Mouse (Mus musculus) cerebellum, adult 9-11 months (tissue): ENCODE results near the gene Abhd2.

Source experiments
- DNase-seq: peaks from one replicate; pipeline ENCODE4 v3.0.0; 2022

Gene Abhd2

DNA sequence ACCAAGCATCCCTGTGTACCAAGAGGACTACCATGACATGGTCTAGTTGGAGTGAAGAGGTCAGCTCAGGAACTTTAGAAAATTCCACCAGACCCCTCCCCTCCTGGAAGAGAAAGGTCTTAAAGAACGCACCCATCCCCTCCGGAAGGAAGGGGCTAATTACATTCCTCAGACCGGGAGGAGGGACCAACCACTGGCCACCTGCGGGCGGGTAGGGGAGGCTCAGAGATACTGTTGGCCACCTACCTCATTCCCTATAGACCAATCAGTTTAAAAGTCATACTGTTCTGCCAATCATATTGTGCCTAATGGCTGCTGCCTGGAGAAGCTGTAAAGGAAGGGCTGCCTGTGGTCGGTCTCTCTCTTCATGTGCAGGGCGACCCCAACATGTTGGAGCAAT lies 115.0 kb downstream of the Abhd2 start:
- DNase-seq, result no peak

DNA sequence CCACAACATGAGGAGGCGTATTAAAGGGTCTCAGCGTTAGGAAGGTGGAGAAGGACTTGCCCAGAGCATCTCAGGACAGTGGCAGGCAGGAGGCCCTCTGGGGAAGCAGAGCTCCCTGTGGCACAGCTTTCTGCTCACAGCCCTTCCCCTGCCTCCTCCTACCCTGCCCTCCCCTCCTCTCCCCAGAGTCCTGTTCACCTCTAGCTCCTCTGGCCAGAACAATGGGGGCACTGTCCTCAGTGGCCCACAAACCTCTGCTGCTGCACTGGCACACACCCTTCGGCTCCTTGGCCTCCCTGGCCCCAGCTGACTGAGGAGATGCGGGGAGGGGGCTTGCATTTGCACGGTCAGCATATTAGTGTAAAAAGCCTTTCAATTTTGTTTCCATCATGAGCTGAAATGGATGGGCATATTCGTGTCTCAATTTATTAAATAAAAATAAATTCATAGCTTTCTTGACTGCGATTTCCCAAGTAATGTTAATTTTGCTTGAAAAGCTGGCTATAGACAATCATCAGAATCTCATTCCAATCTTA lies 115.7 kb downstream of the Abhd2 start:
- no peak for DNase-seq

DNA sequence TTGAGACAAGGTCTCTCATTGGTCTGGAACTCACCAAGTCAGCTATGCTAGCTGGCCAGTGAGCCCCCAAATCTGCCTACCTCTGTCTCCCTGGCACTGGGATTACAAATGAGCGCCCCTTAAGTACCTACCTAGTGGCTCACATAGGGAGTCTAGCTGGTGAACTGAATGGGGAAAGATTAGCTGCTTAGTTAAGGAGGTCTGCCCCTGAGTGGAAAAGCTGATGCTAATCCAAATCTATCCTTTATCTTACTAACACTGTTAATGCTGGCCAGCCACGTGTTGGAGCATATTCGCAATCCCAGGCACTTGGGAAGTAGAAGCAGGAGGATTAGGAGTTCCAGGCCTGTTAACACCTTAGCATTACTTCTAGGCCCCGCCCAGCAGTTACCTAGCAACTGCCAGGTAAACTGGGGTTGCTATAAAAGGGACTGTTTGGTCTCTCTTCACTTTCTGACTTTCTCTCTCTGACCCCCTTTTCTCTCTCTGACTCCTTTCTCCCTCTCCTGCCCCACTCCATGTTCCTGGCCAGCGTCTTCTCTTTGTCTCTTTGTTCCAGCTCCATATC lies 117.2 kb downstream of the Abhd2 start:
- no peak for DNase-seq

DNA sequence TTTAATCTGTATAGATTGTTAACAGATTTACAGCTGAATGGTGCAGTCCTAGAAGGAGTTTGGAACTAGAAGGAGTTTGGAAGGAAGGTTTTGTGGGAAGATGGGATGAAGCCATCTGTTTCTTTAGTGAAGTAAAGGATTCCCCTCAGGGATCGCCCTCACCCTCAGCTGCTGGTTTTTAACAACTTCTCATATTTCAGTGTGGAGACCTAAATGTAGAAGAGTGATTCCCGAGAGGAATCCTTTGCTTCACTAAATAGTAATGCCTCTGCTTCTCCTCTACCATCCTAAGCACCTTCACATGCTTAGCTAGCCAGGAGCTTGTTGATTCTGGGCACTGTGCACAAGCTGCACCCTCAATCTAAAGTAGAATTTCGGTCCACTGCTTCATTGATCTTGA lies 118.5 kb downstream of the Abhd2 start:
- no peak for DNase-seq

DNA sequence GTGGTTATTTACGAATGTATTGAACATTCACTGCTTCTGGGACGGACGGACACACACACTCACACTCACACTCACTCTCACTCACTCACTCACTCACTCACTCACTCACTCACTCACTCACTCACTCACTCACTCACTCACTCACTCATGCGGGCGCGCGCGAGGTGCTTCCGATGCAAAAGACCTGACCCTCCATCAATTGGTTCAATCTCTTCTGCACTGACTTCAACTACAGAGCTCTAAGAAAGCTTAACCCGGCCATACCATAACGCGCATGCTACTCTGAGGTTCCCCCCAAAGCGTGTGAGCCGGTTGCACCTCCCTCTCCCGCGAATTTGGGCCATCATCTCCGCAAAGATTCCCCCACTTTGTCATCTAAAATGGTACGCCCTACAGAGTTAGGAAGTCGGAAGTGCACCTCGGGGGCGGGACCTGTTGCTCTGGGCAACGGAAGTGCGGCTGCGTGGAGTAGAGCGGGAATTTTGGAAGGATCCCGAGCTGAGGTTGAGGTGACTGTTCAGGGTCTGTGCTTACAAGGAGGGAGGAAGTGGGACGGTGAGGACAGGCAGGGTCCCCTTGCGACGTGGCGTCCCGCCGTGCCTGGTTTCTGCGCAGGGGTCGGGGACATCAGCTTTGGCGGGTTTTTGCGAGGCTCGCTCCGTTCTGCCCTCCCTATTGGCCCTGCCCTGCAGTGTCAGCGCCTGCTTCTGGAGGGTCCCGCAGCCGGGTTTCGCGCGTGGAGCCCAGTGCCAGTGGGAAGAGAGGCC lies 119.1 kb downstream of the Abhd2 start, which contains the start of gene Fanci:
Fanci (plus strand) TSS at position 47 of the 767 bp plus-strand sequence.
- DNase-seq, result peak; percentile 92

DNA sequence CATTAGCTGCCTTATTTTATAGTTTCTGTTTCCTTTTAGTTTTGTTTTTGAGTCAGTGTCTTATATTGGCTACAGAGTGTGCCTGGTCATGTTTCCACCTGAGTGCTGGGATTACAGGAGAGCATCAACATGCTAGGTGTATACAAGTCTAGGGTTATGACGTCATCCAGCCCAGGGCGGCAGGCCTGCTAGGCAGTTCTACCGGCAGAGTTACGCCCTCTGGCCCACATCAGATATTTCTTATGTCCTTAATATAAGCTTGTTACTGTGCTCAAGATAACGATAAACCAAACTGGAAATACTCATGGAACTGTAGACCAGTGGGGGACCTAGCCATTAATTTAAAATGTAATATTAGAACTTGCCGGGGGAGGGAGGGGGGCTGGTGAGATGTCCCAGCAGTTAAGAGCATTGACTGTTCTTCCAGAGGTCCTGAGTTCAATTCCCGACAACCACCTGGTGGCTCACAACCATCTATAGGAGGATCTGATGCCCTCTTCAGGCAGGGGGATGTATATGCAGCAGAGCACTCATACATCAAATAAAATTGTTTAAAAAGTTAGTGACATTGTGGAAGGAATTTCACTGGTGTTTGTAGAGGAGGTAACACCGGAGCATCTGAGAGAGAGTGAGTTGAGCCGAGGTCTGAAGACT lies 120.0 kb downstream of the Abhd2 start:
- no peak for DNase-seq

DNA sequence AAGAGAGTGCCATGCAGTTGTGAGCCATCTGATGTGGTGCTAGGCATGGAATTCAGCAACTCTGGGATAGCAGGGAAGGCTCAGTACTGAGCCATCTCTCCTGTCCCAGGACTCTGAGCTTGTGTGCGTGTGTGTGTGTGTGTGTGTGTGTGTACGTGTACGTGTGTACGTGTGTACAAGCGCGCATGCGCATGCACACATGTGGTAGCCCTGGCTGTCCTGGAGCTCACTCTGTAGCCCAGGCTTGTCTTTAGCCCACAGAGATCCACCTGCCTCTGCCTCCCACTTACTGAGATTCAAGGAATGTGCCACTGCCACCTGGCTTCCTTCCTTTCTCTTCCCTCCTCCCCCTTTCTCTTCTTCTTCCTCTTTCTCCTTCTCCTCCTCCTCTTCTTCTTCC lies 120.9 kb downstream of the Abhd2 start:
- no peak for DNase-seq

DNA sequence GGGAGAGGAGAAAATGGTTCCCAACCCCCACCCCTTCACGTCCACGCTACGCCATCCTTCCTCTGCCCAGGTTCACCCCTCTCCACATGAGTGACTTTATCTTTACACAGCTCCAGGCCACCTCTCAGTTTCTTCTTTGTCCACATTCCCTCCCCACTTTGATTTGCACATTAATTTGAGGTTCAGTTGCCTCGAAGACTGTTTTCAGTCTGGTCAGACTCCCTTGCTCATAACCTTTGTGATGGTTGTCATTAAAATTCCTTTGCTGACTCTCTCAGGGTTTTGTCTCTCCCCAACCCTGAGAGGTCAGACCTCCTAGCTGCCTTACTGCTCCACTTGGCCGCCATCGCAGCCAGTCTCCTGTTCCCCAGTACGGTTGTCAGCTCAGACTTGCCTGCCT lies 121.7 kb downstream of the Abhd2 start:
- DNase-seq, result no peak

DNA sequence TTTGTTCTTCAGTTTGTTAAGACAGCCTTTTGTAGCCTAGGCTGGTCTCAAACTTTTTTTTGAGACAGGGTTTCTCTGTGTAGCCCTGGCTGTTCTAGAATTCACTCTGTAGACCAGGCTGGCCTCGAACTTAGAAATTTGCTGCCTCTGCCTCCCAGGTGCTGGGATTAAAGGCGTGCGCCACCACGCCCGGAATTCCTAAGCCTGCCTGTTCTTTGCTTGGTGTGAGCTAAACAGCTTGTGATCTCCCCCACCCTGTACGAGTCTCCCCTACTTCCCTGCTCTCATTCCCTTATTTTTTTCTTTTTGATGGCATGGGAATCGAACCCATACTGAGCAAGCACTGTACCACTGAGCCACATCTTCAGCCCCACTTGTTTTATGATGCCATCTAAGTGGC lies 122.2 kb downstream of the Abhd2 start:
- DNase-seq, result no peak

DNA sequence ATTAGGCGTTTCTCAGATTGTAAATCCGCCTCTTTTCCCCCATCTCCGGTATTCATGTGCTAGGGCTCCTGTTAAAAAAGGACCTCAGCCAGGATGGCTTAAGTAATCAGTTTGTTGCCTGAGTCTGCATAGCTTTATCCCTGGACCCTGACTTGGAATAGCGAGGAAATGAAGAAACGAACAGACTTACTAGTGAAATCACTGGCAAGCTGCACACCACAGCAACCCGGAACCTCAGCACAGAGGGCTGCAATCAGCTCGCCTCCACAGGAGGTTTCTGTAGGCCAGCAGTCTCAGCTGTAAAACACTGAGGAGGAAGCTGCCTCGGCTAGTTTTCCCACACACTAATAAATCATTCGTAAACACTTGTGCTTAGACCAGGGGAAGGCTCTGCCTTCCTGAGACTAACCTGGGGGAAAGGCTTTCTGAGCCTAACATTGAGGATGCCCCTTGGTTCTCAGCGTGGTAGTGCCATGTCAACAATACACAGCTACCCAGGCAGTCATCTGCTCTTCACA lies 124.5 kb downstream of the Abhd2 start:
- DNase-seq, result no peak

DNA sequence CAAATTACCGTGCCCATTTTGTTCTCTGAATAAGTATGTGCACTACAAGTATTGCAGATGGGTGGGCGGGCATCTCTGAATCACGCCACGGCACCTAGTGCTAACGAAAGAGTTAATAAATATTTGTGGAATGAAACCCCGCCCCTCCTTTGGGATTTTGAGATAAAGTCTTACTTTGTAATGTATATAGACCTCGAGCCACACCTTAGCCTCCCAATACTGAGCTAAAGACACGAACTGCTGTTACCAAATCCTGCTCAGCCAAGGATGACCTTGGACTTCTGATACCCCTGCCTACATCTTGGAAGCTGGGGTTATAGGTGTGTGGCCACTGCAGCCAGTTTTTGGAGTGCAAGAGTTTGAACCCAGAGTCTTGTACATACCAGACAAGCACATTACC lies 125.4 kb downstream of the Abhd2 start:
- DNase-seq, result no peak

DNA sequence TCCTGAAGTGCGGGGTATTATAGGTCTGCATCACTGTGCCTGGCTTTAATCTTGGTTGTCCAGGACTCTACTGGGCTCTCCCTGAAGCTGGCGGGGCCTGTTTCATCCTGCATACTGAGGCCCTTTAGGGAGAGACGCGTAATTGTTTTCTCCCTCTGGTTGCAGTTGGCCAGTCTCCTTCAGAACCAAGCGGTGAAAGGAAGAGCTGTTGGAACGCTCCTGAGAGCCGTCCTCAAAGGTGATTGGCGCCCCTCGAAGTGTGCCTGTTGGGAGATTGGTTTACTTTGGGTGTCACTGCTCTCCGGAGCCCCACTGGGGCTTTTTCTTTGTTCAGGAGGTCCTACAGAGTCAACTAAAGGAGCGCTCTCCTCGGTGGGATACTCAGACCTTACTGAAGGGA lies 126.0 kb downstream of the Abhd2 start:
- DNase-seq, result no peak

DNA sequence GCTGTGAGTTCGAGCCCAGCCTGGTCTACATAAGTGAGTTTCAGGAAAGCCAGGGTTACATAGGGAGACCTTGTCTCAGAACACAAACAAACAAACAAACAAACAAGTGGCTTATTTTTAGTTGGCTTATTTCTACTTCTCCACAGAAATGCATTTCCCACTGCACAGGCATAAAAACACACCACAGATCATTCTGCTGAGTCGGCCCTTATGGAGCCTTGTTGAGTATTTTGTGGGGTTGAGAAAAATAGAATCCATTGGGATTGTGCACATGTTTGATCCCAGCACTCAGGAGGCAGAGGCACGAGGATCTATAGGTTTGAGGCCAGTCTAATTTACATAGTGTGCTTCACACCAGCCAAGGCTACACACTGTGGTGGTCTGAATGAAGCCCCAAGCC lies 127.3 kb downstream of the Abhd2 start:
- DNase-seq, result no peak

DNA sequence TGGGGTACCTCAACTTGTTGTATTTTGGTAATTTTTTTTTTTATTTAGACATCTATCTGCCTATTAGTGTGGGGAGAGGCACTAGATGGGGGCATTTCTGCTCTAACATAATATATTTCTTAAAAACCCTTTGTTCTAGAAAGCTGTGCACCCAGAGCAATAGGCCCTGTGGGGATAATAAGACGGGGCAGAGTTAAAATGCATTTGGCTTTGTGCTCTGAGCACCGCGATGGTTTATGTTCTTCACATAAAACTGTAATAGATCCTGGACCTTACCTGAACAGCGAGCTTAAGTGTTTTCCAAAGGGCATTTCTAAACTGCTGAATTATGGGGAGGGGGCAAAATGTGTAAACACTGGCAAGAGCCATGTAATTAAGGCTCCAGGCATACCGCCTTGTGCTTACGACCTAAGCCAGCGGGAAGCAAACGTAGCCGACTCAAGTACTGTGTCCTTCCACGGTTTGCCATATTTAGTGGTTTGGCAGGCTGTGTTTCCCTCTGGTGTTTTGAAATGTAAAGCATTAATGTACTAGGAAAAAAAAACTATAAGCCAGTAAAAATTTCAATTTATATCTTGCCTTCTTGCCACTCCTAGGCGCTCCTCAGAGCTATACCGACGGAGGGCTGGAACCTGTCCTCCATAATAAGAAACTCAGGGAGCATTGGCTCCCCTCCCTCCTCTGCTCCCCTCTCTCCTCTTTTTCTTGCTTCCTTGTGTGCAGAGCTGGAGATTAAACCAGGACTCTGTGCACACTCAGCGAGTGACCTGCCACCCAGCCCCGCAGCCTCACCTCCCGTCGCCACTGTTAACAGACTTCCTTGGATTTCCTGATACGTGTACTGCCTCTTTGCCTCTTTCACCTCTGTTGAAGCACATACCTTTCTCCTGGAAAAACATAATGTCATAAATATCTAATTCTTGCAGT lies 141.7 kb downstream of the Abhd2 start:
- no peak for DNase-seq
